Mouse (Mus musculus) cerebellum, postnatal 10 days (tissue): ENCODE results near the gene Clec4a1.

Experiments
- DNase-seq, 2 experiments: peaks; one replicate each; pipeline ENCODE4 v3.0.0; 2021; ENCODE audit warnings: mixed read lengths in 2 of 2

Gene Clec4a1

DNA sequence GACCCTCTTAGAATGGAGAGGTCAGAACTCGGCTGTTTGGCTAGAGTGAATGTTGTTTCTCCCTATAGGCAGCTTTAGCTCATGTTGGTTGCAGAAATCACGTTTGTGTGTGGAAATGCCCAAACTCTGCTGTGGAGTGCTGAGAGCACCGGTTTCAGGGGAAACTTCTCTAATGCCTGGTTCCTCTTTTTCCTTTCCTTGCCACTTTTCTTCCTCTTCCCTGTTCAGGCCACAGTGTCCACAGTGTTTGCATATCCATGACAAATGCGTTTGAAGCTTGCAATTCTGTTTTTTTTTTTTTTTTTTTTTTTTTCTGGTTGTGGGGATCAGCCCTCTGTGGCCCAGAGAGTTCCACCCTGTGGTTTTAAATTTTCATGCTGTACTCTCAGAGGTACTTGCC, at the start of gene Clec4a1:
Clec4a1 (plus strand) TSS at position 398 of the 400 bp plus-strand sequence.
- no peak for DNase-seq

DNA sequence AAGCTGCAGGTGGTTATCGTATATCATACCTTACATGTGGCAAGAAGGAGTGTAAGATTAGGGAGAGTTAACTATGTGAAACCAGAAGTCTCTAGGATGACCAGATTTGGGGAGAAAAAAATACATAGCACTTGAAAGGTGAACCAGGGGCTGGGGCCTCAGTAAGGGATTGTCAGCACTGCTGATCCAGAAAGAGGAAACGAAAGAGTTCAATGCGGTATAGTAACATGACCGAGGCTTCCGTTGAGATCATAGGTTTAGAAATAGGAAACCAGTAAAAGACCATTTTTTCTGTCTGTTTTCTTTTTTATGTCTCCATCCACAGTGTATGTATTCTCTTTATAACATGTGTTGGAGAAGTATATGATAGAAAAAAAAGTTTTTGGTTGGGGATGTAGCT, 48.8 kb upstream of the Clec4a1 start:
- no peak for DNase-seq

DNA sequence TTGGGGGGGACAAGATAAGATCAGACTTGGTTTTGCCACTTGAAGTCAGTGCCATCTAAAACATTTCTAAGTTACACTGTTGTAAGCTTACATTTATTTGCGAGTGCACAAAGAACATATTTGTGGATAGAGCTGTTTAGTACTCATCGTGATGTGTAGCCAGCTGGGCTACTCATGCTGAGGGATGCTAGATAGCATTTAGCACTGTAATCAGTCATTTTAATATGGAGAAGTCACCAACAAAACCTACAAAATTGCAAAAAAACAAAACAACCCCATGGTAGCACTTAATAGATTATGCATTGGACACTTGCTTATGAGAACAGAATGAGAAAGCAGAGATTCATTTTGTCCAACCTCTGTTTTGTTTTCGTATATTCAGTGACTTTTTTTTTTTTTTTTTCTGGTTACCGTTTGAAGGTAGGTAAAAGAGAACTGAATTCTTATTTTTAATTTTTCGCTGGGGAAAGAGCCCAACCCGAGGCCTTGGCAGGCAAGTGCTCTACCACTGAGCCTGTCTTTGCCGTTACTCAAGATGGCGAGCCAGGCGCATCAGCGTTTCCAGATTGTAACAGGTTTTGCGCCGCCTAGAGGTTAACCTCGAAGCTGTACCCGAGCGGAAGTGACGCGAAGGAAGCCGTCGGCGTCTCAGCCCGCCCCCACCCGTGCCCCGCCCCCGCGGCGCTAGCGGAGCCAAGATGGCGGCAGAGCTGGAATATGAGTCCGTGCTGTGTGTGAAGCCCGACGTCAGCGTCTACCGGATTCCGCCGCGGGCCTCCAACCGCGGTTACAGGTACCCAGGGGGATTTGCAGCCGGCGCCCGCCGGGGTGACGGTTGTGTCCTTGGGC, 47.6 kb upstream of the Clec4a1 start, which contains the start of gene Necap1:
Necap1 (plus strand) TSS at position 604 of the 849 bp plus-strand sequence.
- peak; percentile 99 to 100 for DNase-seq

DNA sequence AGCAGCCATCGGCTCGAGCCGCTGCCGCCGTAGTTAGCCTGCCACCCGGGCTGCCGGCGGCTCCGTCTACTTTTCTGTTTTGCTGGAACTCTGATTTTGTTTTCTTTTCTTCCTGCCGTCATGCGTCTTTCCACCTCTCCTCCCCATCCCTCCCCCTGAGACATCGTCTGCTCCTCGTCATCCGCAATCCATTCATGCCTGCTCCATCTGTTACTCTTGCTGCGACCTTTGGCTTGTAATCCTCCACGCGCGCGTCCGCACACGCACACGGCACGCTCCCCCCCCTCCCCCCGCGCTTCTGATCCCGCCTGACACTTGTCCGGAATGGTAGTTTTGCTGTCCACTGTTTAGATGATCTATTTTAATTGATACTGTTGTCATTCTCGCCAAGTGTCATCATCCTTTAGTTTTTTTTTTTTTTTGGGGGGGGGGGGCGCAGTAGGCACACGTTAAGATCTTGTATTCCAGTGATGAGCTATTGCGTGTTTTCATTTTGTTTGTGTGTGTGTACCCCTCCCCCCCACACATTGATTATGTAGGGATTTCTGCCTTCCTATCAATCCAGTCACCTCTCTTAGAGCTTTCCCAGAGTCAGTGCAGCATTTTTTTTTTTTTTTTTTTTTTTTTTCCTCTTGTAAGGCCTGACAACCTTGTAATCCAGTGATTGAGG, 46.8 kb upstream of the Clec4a1 start:
- peak; percentile 86 for DNase-seq

DNA sequence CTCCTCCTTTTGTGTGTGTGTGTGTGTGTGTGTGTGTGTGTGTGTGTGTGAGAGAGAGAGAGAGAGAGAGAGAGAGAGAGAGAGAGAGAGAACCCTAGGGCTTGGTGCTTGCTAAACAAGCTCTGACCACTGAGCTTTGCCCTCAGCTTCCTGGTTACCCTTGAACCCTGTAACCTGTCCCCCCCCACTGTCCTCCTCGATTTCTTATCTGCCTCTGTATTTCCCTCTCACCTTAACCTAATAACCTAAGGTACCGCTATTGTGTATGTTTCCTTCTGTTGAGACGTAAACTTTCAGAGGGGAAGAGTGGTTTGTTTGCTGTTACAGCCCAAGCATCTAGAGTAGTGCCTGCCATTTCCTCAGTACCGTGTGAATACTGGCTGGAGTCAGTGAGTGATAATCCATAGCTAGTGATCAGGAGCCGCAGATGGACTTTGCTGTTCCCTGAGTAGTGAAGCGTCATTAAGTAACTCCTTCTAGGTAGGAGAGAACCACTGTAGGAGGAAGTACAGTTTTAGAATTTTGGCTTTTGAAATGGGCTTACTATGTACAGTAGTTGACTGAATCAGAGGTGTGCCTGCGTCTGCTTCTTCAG, 42.4 kb upstream of the Clec4a1 start:
- no peak for DNase-seq

DNA sequence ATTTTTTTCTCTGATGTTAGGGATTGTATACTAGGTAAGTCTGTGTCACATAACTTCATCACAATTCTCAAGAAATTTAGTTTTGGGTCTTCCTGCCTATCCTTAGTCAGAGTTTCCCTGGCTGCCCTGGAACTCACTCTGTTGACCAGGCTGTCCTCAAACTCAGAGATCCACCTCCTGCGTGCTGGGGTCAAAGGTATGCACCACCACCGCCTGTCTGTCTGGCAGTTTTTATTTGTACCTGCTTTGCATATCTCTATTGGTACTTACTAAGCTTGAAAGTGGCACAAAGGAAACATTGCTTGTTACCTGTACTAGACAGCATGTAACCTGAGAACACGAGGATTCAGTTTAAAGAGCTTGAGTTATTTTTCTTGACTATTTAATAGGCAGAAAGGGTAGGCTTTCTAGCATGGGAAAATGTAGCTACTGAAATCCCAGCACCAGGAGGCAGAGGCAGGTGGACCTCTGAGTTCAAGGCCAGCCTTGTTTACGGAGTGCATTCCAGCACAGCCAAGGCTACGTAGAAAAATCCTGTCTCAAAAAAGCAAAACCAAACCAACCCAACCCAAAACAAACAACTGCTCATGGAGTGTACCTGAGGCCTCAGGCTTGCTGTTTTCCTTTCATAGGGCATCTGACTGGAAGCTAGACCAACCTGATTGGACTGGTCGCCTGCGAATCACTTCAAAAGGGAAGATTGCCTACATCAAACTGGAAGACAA, 41.7 kb upstream of the Clec4a1 start:
- no peak for DNase-seq

DNA sequence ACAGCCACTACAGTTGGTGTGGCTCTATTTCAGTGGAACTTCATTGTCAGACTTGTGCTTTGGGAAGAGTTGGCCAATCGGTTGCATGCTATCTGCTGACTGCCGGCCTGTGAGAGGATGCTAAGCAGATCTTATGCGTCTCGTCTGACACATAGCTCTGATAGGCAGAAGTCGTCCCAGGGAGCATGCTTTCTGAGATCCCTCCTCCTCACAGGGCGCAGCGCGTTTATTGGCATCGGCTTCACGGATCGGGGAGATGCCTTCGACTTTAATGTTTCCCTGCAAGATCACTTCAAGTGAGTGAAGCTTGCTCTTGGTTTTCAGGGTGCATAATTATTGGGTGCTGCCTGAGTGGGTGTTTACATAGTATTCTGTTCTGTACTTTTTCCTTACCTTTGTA, 40.4 kb upstream of the Clec4a1 start:
- no peak for DNase-seq

DNA sequence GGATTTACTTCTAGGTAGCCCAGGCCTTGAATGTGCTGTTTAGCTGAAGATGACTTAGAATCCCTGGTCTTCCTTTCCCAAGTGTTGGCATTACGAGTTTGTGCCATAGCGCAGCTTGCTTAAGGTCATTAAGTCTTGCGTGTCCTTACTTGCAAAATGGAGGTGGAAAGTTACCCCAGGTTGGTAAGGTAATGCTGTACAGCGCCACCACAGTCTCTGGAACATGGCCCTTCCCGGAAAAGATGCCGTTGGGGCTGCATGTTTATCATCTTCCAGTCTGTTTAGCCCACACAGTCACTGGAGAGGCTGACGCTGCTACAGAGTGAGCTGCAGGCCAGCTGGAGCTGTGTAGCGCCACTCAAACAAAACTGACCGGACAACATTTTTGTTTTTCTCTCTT, 38.0 kb upstream of the Clec4a1 start:
- DNase-seq: no peak

DNA sequence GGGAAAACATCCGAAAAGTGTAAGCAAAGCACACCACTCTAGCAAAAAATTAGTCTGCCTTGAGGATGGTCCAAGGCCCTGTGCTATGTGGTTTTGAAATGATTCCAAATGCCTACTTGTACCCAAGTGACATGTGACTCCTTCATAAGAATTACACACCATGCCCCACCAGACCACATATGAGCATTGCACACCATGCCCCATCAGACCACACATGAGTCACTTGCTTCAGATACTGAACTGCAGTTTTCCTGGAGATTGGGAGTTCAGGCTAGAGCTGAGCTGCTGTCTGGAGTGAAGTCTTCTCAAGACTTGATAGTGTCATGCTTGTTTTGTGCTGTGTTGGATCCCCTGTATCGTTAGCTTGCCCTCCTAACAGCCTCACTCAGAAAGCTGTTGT, 32.0 kb upstream of the Clec4a1 start:
- no peak for DNase-seq

DNA sequence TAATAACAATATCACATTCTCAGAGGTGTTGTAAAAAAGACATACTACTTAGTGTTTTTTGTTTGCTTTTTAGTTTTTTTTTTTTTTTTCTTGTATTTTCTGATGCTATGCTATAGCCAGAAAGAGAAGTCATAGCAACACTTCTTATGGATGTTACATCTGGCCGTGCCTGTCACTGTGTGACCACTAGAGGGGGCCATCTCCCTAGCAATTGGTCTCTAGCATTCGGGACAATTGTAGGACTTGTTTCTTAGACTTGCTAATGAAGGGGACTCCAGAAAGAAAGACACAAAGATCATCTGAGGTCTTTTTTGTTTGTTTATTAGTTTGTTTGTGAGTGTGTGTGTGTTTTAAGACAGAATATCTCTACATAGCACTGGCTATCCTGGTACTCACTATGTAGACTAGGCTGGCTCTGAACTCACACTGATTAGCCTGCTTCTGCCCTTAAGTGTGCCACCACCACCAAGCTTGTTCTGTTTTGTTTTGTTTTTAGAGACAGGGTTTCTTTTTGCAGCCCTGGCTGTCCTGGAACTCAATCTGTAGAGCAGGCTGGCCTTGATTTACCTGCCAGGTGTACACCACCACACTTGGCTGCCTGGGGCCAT, 29.1 kb upstream of the Clec4a1 start:
- DNase-seq: peak; percentile 81 to 85

DNA sequence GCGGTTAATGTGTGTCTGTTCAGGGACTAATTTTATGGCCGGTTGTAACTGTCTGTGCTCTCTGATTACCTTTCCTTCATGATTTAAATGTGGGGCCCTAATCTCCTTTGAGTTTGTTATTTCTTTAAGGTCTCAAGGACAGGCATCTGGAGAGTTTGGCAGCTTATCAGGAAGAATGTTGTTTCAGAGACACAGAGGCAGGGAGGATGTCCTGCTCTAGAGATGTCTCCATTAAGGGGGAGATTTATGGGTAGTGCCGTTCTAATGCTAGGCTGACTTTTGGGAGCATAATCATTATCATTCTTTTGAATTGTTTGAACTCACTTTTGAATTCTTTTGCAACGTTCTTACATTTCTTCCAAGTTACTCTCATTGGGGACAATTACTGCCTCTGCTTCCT, 1.7 kb upstream of the Clec4a1 start:
- no peak for DNase-seq

DNA sequence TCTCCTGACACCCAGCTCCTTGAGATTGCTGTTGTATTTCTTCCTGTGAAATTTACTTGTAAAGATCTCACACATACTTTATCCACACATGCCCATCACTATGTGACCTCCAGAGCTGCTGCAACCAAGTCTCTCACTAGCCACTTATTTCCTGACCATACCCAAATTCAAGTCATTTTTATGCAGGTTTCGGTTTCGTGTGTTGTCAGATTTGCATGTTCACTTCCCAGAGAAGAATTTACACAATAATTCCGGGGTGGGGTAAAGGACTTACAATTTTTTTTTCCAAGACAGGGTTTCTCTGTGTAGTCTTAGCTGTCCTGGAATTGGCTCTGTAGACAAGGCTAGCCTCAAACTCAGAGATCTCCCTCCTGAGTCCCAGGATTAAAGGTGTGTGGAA, 13.2 kb downstream of the Clec4a1 start:
- DNase-seq: no peak

DNA sequence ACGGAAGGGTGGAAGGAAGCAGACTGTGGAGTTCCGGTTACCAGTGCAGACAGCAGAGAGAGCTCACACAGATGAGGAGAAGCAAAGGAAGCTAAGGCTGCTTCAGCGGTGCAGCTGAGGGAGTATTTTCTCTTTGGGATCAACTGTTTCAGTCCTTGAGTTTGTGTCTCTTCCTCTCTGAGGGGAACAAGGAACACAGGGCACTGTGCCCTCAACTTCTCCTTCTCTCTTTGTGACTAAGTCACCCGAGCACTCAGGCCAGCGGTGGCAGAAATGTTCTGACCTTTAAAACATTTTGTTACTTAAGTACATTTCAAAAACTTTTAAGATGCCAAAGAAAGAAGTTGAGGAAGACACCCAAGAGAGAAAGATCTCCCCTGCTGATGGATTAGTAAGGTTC, 18.0 kb downstream of the Clec4a1 start:
- no peak for DNase-seq

DNA sequence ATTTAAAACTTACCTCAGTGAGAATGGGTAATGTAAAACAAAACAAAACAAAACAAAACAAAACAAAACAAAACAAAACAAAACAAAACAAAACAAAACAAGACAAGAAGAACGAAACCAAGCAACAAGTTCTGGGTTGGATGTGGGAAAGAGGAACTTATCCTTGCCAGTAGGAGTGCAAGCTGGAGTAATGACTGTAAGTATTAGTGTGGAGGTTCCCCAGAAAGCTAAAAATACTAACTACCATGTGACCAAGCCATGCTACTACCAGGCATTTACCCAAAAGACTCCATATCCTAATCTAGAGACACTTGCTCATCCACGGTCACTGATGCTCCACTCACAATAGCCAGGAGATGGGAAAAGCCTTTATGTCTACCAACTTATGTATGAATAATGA, 25.1 kb downstream of the Clec4a1 start:
- DNase-seq: no peak

DNA sequence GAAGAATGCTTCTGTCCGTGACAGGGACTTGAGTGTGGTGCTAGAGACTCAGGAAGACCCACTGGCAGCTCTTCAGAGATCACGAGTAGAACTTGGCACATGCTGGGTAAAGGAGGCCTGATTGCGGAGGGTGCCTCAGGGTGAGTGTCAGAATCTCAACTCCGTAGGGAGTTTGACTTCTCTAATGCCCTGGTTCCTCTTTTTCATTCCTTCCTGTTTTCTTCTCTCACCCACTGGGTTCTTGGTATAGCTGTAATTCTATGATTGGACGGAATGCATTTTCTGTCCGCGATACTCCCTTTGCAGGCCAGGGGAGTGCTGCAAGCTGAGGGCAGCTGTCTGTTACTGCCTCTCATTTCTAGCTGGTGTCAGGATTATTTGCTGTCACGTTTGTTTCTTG, 30.8 kb downstream of the Clec4a1 start, which contains the start of gene Clec4a3:
Clec4a3 (plus strand) TSS at position 115 of the 400 bp plus-strand sequence.
- DNase-seq: peak in 1 of 2 experiments; percentile 3

DNA sequence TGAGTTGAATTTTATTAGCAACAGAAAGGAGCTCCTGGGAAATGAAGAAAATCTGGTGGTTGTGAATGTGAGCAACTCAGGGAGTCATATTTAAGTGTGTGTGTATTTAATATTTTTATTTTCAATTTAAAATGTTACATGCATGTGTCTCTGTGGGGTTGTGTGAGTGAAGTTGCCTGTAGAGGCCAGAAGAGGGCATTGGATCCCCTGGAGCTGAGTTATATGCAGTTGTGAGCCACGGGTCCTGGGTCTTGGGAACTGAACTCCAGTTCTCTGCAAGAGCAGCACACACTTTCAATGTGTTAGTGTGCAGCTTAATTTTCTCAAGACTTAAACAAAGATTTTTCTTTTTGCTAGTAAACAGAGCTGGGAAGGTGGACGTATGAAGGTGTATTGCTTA, 42.9 kb downstream of the Clec4a1 start:
- no peak for DNase-seq

DNA sequence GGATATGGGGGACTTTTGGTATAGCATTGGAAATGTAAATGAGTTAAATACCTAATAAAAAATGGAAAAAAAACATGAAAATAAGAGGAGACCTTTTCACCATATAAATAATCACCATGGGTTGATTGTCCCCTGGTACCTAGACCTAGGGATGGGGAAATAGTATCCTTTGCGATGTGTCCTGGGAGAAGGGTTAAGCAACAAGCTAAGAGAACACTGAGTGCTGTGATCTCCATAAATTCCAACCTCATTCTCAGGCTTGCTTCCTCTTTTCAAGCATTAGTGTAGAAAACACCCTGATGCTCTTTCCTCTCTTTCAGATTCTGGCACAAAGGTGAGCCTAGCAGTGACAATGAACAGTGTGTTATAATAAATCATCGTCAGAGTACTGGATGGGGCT, 47.4 kb downstream of the Clec4a1 start:
- DNase-seq: no peak
